Mouse (Mus musculus) activated CD4-positive, CD25-positive, alpha-beta regulatory T cell (primary cell): ENCODE results near the gene Fbxl19. TPM values are rescaled to one million over a fixed set of nuclear protein-coding genes. Genes with fewer than 3 reads are reported as not detected.

Experiments used
- polyA plus RNA-seq, 2 experiments: library from polyadenylated mRNA; unstranded; fragments of 100-300 nt; shearing (Covaris generic); gene quantifications; one replicate each; pipeline ENCODE4 v1.2.1; 2017

Fbxl19 gene
- polyA plus RNA-seq: 1 to 10 TPM in 1 of 2 experiments, under 1 TPM in 1; 0.74 to 1.4 TPM

DNA sequence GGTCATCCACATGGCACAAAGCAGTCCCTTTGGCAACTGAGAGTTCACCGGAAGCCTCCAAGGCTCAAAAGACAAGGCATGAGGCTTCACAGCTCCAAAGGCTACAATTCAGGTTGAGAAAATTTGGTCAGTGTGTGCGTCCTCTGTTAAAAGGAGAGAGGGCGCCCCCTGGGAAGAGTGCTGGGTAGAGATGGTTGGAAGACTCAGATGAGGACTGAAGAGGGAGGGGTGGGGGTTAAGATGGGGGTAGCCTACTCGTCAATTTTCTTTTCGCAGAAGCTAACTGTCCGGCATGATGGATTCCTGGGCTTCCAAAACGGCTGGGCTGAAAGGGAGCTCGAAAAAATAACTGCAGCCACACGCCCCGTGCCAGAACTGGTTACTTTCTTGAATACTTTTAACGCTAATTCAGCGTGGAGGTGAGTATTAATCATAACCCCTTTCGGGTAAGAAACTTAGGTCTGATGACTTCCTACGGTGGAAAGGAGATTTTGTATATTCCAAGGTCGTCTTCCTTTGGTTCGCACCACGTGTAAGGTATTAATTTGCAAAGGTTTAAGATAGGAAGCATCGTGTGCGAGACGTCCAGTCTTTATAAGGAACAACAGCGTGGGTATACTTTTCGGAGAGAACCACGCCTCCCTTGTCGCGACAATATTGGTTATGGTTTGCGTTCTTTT is at the start of gene Fbxl19:
TSS of gene Fbxl19 (plus strand) at position 178 of the 680 bp plus-strand sequence.

GRCm38 (mm10) chr7:127708207-127709078 is 35.9 kb upstream of the Fbxl19 start, which contains the start of gene Bcl7c:
Gene Bcl7c (minus strand): TSS chr7:127708933.

GRCm38 (mm10) chr7:127712461-127713385 is 31.6 kb upstream of the Fbxl19 start, which contains the start of gene Ctf1:
Gene Ctf1 (plus strand): TSS chr7:127712736.

DNA sequence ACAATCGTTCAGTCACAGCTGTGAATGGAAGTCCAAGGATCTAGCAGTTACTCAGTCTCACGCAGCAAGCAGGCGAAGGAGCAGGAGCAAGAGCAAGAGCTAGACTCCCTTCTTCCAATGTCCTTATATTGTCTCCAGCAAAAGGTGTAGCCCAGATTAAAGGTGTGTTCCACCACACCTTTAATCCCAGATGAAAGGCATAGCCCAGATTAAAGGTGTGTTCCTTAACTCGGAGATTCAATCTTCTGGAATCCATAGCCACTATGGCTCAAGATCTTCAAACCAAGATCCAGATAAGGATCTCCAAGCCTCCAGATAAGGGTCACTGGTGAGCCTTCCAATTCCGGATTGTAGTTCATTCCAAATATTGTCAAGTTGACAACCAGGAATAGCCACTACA is 12.3 kb upstream of the Fbxl19 start, which contains the start of gene Ctf2:
TSS of gene Ctf2 (minus strand) at position 101 of the 400 bp plus-strand sequence.

DNA sequence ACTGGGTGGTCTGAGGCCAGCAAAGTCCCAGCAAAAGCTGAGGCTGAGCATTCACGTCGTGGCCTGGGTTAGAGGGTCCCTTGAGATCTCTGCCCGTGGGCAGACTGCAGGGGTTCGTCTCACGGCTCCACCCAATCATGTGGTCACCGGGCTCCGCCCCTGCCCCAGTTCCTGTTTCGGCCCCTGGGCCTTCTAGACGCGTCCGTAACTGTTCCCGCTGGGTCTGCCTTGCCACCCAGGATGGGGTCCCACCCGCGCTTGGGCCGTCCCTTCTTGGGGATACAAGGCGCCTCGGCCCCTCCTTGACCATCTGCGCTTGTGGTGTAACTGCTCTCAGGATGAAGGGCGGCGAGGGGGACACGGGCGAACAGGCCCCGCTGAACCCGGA is 25.3 kb downstream of the Fbxl19 start, which contains the start of gene Orai3:
TSS of gene Orai3 (plus strand) at position 165 of the 388 bp plus-strand sequence.

DNA sequence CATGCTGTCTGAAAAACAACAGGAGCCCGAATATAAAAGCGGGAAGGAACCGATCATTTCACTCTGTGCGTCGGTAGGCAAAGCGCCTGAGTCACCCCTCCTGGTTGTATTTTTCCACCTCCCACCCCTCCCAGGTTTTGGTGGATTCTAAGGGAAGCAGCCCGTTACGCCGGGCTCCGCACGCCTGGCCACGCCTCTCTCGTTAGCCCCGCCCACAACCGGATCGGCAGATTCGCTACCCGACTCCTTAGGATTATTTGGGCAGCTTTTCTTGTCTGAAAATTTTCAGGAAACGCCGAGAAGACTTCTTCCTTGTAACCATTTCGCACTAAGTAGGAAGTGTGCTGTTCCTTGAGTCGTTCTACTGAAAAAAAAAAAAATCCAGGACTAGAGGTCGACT is 32.1 kb downstream of the Fbxl19 start, which contains the start of gene Setd1a:
TSS of gene Setd1a (plus strand) at position 245 of the 400 bp plus-strand sequence.

DNA sequence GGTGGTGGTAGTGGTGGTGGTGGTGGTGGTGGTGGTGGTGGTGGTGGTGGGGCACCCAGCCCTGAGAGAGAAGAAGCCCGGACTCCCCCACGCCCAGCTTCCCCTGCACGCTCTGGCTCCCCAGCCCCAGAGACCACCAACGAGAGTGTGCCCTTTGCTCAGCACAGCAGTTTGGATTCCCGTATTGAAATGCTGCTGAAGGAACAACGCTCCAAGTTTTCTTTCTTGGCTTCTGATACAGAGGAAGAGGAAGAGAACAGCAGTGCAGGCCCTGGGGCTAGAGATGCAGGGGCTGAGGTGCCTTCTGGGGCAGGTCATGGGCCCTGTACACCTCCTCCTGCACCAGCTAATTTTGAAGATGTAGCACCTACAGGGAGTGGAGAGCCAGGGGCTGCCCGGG is 41.0 kb downstream of the Fbxl19 start, which contains the start of gene Gm49388:
TSS of gene Gm49388 (plus strand) at position 301 of the 400 bp plus-strand sequence.

GRCm38 (mm10) chr7:127800435-127801009 is 56.2 kb downstream of the Fbxl19 start, which contains the start of gene Hsd3b7:
Gene Hsd3b7 (plus strand): TSS chr7:127800604.

Other genes starting within 250 kb of the Fbxl19 start
- 10 to 100 TPM; 50.5 to 51.8 TPM for gene Srcap, start 232.6 kb upstream of the Fbxl19 start, polyA plus RNA-seq
- 1 to 10 TPM; 5.9 to 7.6 TPM for gene Gm42715, start 225.0 kb upstream of the Fbxl19 start, polyA plus RNA-seq
- 10 to 100 TPM; 12.1 to 19.3 TPM for gene Tmem265, start 183.2 kb upstream of the Fbxl19 start, polyA plus RNA-seq
- 100 to 1,000 TPM; 109 to 114 TPM for gene Phkg2, start 171.2 kb upstream of the Fbxl19 start, polyA plus RNA-seq
- 1 to 10 TPM in 1 of 2 experiments, under 1 TPM in 1; 0.23 to 1.2 TPM for gene Ccdc189, start 155.9 kb upstream of the Fbxl19 start, polyA plus RNA-seq
- 100 to 1,000 TPM in 1 of 2 experiments, 10 to 100 TPM in 1; 62.0 to 103 TPM for gene Rnf40, start 155.8 kb upstream of the Fbxl19 start, polyA plus RNA-seq
- under 1 TPM; 0.49 to 0.92 TPM for gene Zfp629, start 128.7 kb upstream of the Fbxl19 start, polyA plus RNA-seq
- gene Bcl7c, start 35.6 kb upstream of the Fbxl19 start, polyA plus RNA-seq: 10 to 100 TPM; 71.9 to 74.6 TPM
- gene Ctf1, start 31.8 kb upstream of the Fbxl19 start, polyA plus RNA-seq: not detected
- gene Ctf2, start 12.4 kb upstream of the Fbxl19 start, polyA plus RNA-seq: not detected
- gene Orai3, start 25.3 kb downstream of the Fbxl19 start, polyA plus RNA-seq: 10 to 100 TPM; 22.3 to 32.9 TPM
- 1 to 10 TPM; 4.1 to 4.4 TPM for gene Setd1a, start 32.1 kb downstream of the Fbxl19 start, polyA plus RNA-seq
- gene Gm49388, start 41.1 kb downstream of the Fbxl19 start, polyA plus RNA-seq: not detected
- 1 to 10 TPM; 1.5 to 6.4 TPM for gene Hsd3b7, start 56.1 kb downstream of the Fbxl19 start, polyA plus RNA-seq
- gene Stx4a, start 79.8 kb downstream of the Fbxl19 start, polyA plus RNA-seq: 100 to 1,000 TPM; 114 to 120 TPM
- not detected for gene Stx1b, start 80.0 kb downstream of the Fbxl19 start, polyA plus RNA-seq
- gene Zfp646, start 131.7 kb downstream of the Fbxl19 start, polyA plus RNA-seq: 10 to 100 TPM; 18.2 to 41.6 TPM
- gene Zfp668, start 132.3 kb downstream of the Fbxl19 start, polyA plus RNA-seq: 10 to 100 TPM; 17.6 to 20.2 TPM
- under 1 TPM in 1 of 2 experiments, not detected in 1; 0.30 TPM for gene Prss53, start 146.4 kb downstream of the Fbxl19 start, polyA plus RNA-seq
- gene Gm21974, start 150.9 kb downstream of the Fbxl19 start, polyA plus RNA-seq: not detected
- gene Vkorc1, start 151.1 kb downstream of the Fbxl19 start, polyA plus RNA-seq: 10 to 100 TPM; 19.6 to 26.5 TPM
- gene Bckdk, start 159.5 kb downstream of the Fbxl19 start, polyA plus RNA-seq: 10 to 100 TPM; 58.4 to 67.7 TPM
- 10 to 100 TPM; 38.6 to 42.8 TPM for gene Kat8, start 168.0 kb downstream of the Fbxl19 start, polyA plus RNA-seq
- gene Prss8, start 185.6 kb downstream of the Fbxl19 start, polyA plus RNA-seq: under 1 TPM in 1 of 2 experiments, not detected in 1; 0.23 TPM
- gene Prss36, start 202.2 kb downstream of the Fbxl19 start, polyA plus RNA-seq: 1 to 10 TPM; 2.3 to 3.3 TPM
- 100 to 1,000 TPM; 116 to 146 TPM for gene Fus, start 222.9 kb downstream of the Fbxl19 start, polyA plus RNA-seq
- 100 to 1,000 TPM; 420 to 581 TPM for gene Pycard, start 249.3 kb downstream of the Fbxl19 start, polyA plus RNA-seq